Mouse (Mus musculus) stomach, embryonic 14.5 days (tissue): Measurements from ENCODE around the gene Plac1. TPM values are rescaled to one million over a fixed set of nuclear protein-coding genes. Genes with fewer than 3 reads are reported as not detected.
A peak's percentile ranks its signal among the peaks of the same experiment; 100 is the strongest.

ENCODE experiments used
- ATAC-seq: fragments of 200-750 bp; cut with Nextera tagmentation; 2 replicates; pipeline ENCODE4 v1.8.0; 2017; ENCODE audit warnings: low read depth, moderate TSS enrichment; ENCODE audit not compliant: insufficient number of reproducible peaks, insufficient read depth, low FRiP score
- H3K27ac ChIP-seq: fragments of 300-500 bp; sonication (generic); 2 replicates; pipeline ENCODE4 v1.5.1; 2014; ENCODE audit warnings: mild to moderate bottlenecking, low read length, moderate library complexity, mixed read lengths
- H3K27me3 ChIP-seq: fragments of 300-500 bp; sonication (generic); 2 replicates; pipeline ENCODE4 v1.6.1; 2014; ENCODE audit warnings: low read length, control low read depth, mixed read lengths; ENCODE audit not compliant: control insufficient read depth, insufficient read depth
- H3K36me3 ChIP-seq: fragments of 300-500 bp; sonication (generic); 2 replicates; pipeline ENCODE4 v1.6.1; 2014; ENCODE audit warnings: mild to moderate bottlenecking, control low read depth, low read length, moderate library complexity, mixed read lengths; ENCODE audit not compliant: control insufficient read depth, insufficient read depth
- H3K4me1 ChIP-seq: fragments of 300-500 bp; sonication (generic); 2 replicates; pipeline ENCODE4 v1.6.1; 2014; ENCODE audit warnings: low read length, control low read depth, mixed read lengths; ENCODE audit not compliant: control insufficient read depth, insufficient read depth
- H3K4me2 ChIP-seq: fragments of 300-500 bp; sonication (generic); replicated peaks from 2 replicates; pipeline ENCODE4 v1.6.1; 2014; ENCODE audit warnings: low read depth, low read length, control low read depth
- H3K4me3 ChIP-seq: fragments of 300-500 bp; sonication (generic); 2 replicates; pipeline ENCODE4 v1.5.1; 2014; ENCODE audit warnings: low read depth, low read length, control low read depth
- H3K9ac ChIP-seq: fragments of 300-500 bp; sonication (generic); replicated peaks from 2 replicates; pipeline ENCODE4 v1.6.1; 2014; ENCODE audit warnings: low read depth, mild to moderate bottlenecking, control low read depth, low read length, moderate library complexity, mixed read lengths
- H3K9me3 ChIP-seq: fragments of 300-500 bp; sonication (generic); 2 replicates; pipeline ENCODE4 v1.6.1; 2016; ENCODE audit warnings: low read depth, low read length, control low read depth; ENCODE audit not compliant: control insufficient read depth
- whole genome bisulfite sequencing: fragments of 180-500 bp; shearing (Covaris S2); extraction: QIAGEN DNeasy Blood & Tissue Kit; methylation state at CpG from one replicate; pipeline ENCODE4 v1.1.7; 2014; 5-methylcytosine and 5-hydroxymethylcytosine counted together
- polyA plus RNA-seq: library from polyadenylated mRNA; unstranded; fragments of >200 nt; fragmentation: Nextera tagmentation; extraction: Ambion mirVana; gene quantifications from 2 replicates; pipeline ENCODE4 v1.2.1, GENCODE M21; 2014

The Plac1 gene
- polyA plus RNA-seq, 1 experiment from 2014 or later, result 15.3 TPM

- no peaks in the 10 kb centered on the region for H3K4me1 ChIP-seq
- no peak for ATAC-seq
- H3K4me3 ChIP-seq, result no peak overlapping the region
- H3K27me3 ChIP-seq, result no peaks in the 10 kb centered on the region
- no peaks in the 10 kb centered on the region for H3K9me3 ChIP-seq
- H3K27ac ChIP-seq, result no peak overlapping the region
- H3K4me2 ChIP-seq, result no peak overlapping the region
- no peak overlapping the region for H3K9ac ChIP-seq
- WGBS, result 82% methylated on average over 1 of the region's 1 CpGs
- H3K36me3 ChIP-seq, result no peaks in the 10 kb centered on the region
Observed at GRCm38 (mm10) chrX:53188692-53189091, 51.2 kb downstream of the Plac1 start.

- Histone ChIP-seq H3K9ac (no peak overlapping the region), H3K4me1 (no peaks in the 10 kb centered on the region), H3K4me3 (no peak overlapping the region), H3K36me3 (no peaks in the 10 kb centered on the region), H3K27me3 (no peaks in the 10 kb centered on the region), H3K27ac (no peak overlapping the region), H3K4me2 (no peak overlapping the region), H3K9me3 (no peaks in the 10 kb centered on the region)
- no peak for ATAC-seq
- WGBS, result 64% methylated on average over 3 of the region's 3 CpGs
Observed at GRCm38 (mm10) chrX:53179801-53180200, 60.1 kb downstream of the Plac1 start.

GRCm38 (mm10) chrX:53176296-53176695 is 63.6 kb downstream of the Plac1 start:
- H3K4me1 ChIP-seq, result no peaks in the 10 kb centered on the region
- H3K27me3 ChIP-seq, result no peaks in the 10 kb centered on the region
- H3K27ac ChIP-seq, result no peak overlapping the region
- no peaks in the 10 kb centered on the region for H3K9me3 ChIP-seq
- 93% methylated on average over 5 of the region's 5 CpGs for WGBS
- H3K4me2 ChIP-seq, result no peak overlapping the region
- no peak overlapping the region for H3K9ac ChIP-seq
- H3K4me3 ChIP-seq, result no peak overlapping the region
- no peaks in the 10 kb centered on the region for H3K36me3 ChIP-seq
- ATAC-seq, result no peak

- Histone ChIP-seq H3K4me2 (no peak overlapping the region), H3K27ac (no peak overlapping the region), H3K27me3 (no peaks in the 10 kb centered on the region), H3K36me3 (no peaks in the 10 kb centered on the region), H3K9ac (no peak overlapping the region), H3K4me3 (no peak overlapping the region), H3K4me1 (no peaks in the 10 kb centered on the region), H3K9me3 (no peaks in the 10 kb centered on the region)
- WGBS, result 74% methylated on average over 2 of the region's 2 CpGs
- ATAC-seq, result no peak
Observed at GRCm38 (mm10) chrX:53168623-53169022, 71.3 kb downstream of the Plac1 start.

GRCm38 (mm10) chrX:53166901-53167525 is 72.9 kb downstream of the Plac1 start:
- ATAC-seq, result no peak
- WGBS, result 49% methylated on average over 4 of the region's 4 CpGs
- H3K9ac ChIP-seq, result no peak overlapping the region

GRCm38 (mm10) chrX:53166251-53166900 is 73.5 kb downstream of the Plac1 start:
- WGBS, result 52% methylated on average over 15 of the region's 15 CpGs
- Histone ChIP-seq H3K4me2 (no peak overlapping the region), H3K4me1 (peaks cover 5% of the 10 kb centered on the region; the same call in 1 of the 2 replicates), H3K9ac (no peak overlapping the region), H3K4me3 (no peak overlapping the region), H3K27me3 (no peaks in the 10 kb centered on the region), H3K27ac (no peak overlapping the region), H3K9me3 (no peaks in the 10 kb centered on the region), H3K36me3 (no peaks in the 10 kb centered on the region)
- no peak for ATAC-seq

More at GRCm38 (mm10) chrX:53166901-53167525, 72.9 kb downstream of the Plac1 start:
- H3K4me1 ChIP-seq, result peaks cover 1% of the 10 kb centered on the region; the same call in 1 of the 2 replicates
- H3K4me3 ChIP-seq, result no peak overlapping the region
- H3K27ac ChIP-seq, result peak overlapping the region; percentile 48; the same call in 1 of the 2 replicates
- no peaks in the 10 kb centered on the region for H3K9me3 ChIP-seq
- H3K4me2 ChIP-seq, result no peak overlapping the region
- no peaks in the 10 kb centered on the region for H3K36me3 ChIP-seq
- H3K27me3 ChIP-seq, result no peaks in the 10 kb centered on the region

- no peak overlapping the region for H3K4me3 ChIP-seq
- H3K9ac ChIP-seq, result no peak overlapping the region
- H3K36me3 ChIP-seq, result no peaks in the 10 kb centered on the region
- H3K27me3 ChIP-seq, result no peaks in the 10 kb centered on the region
- 45% methylated on average over 4 of the region's 4 CpGs for WGBS
- no peak overlapping the region; the same call in 1 of the 2 replicates for H3K27ac ChIP-seq
- no peaks in the 10 kb centered on the region for H3K9me3 ChIP-seq
- peak; percentile 56 for ATAC-seq
- peaks cover 11% of the 10 kb centered on the region; the same call in 1 of the 2 replicates for H3K4me1 ChIP-seq
- no peak overlapping the region for H3K4me2 ChIP-seq
Observed at GRCm38 (mm10) chrX:53162589-53162988, 77.3 kb downstream of the Plac1 start.

GRCm38 (mm10) chrX:53161583-53161982 is 78.3 kb downstream of the Plac1 start:
- Histone ChIP-seq H3K9me3 (no peaks in the 10 kb centered on the region), H3K36me3 (no peaks in the 10 kb centered on the region), H3K9ac (no peak overlapping the region), H3K27me3 (no peaks in the 10 kb centered on the region), H3K27ac (peak overlapping the region; percentile 74; the same call in 1 of the 2 replicates), H3K4me2 (no peak overlapping the region), H3K4me1 (peaks cover 11% of the 10 kb centered on the region; the same call in 1 of the 2 replicates), H3K4me3 (no peak overlapping the region)
- ATAC-seq, result 0 out of 2 replicates have a peak, but pooled peaks have one; percentile 33
- 34% methylated on average over 4 of the region's 4 CpGs for WGBS
